Mouse (Mus musculus) ES-Bruce4 (cell line): ENCODE measurements around the gene Ccnt2.

Source experiments
- CTCF ChIP-seq: IDR thresholded peaks from one replicate; pipeline ENCODE4 v1.8.1; 2011; ENCODE audit warnings: low read depth, low read length
- POLR2A ChIP-seq: IDR thresholded peaks from one replicate; pipeline ENCODE4 v1.8.1; 2011; ENCODE audit warnings: low read length; ENCODE audit not compliant: insufficient read depth

GRCm38 (mm10) chr1:127732841-127733240 lies 41.1 kb upstream of the Ccnt2 start:
- no peak for TF ChIP-seq CTCF
- TF ChIP-seq POLR2A: no peak
